Mouse (Mus musculus) adrenal gland (tissue): ENCODE data around the gene Ip6k2.

Experiments
- intact Hi-C: fragments of 180-260 bp; cut with DNase I; formaldehyde crosslinking; loops from one replicate; pipeline ENCODE4 v1.15.1; 2025

Gene Ip6k2

DNA sequence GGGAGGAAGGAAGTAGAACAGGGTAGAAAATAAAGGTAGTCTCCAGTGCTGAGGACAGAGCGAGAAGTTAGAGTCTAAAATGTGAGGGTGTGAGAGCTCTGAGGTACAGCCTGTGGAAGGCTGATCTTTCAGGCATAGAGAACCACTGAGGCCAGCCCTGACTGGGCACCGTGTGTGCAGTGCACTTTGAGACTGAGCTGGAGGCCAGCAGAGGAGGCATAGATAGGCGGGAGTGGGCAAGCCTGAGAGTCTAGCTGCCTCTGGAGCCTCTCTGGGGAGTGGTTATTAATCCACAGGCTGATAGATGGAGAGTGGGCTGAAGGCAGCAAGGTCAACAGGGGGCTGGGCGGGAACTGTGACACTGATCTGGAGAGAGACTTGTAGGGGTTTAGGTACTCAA lies 1.7 kb upstream of the Ip6k2 start:
- intact Hi-C loops = no loop called here

DNA sequence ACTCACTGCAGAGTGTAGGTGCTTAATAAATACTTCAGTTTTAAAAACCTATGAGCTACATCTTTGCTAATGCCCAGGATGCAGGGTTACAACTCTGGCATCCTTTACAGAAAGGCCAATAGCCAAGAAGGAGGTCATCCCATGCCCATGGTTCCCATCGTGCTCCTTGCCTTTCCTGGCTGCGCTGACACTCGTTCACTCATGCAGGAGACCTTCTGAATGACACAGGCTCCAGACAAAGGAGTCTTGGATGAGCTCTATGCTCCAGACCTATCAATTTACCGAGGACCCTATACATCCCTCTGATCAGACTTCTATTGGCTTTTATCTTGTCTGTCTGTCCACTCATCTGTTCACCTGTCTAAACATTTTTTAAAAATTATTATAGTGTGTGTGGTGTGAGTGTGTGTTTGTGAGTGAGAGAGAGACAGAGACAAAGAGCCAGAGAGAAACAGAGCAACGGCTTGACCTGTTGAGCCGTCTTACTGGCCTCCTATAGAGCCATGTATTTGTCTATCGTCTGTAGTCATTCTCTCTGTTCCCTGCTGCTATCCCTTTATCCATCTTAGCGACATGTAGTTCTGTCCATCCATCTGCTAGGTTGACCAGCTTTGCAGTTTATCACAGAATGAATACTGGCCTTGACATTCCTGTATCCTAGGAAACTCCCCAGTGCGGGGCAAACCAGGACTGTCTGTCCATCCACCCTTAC lies 604 bp upstream of the Ip6k2 start:
- intact Hi-C loops = no loop called here

DNA sequence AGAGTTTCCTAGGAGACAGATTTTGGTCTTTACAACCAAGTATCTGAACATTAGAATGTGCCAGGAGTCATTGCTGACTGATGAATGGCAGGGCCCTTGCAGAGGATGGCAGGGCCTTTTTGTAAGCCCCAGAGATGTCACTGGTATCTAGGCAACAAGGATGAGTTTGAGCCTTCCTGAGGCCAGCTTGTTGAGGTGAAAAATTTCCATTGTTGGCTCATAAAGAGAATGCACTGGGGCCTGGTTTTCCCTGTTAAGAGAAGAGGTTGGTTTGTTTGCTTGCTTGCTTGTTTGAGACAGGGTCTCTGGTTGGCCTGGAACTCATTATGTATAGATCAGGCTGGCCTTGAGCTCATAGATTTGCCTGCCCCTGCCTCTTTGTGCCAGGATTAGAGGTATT lies 1.8 kb downstream of the Ip6k2 start:
- intact Hi-C loops = no loop called here

DNA sequence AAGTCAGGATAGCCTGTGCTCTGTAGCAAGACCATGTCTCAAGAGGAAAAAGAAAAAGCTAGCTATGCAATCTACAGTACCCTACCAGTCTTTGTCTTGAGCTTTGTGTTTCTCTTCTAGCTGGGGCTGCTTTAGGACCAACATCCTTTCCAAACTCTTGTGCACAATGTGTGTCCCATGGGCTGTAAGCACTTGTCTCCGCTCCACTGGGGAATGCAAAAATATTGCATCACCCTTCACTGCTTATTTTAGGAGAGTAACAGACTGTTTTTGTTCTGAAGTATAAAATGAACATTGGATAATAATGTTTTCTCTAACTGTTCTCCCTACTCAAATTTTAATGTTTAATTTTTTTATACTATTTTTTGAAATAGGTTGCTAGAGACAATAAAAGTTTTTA lies 2.9 kb downstream of the Ip6k2 start:
- intact Hi-C loops = no loop called here

DNA sequence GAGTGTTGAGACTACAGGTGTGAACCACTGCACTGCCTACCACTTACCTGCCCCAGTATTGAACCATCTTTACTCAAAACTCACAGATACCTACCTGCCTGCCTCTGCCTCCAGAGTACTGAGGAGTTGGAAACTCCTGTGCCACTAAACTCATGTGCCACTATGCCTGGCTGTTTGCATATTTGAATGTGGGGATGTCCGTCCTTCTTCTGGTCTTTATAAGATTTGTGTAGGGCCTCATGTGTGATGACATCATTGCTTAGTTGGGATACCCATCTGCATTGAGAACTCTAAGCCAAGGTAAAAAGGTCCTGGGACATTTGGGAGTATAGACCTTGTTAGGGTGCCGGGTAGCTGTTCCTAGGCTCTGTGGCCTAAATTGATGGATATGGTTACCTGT lies 3.5 kb downstream of the Ip6k2 start:
- intact Hi-C loops = no loop called here

DNA sequence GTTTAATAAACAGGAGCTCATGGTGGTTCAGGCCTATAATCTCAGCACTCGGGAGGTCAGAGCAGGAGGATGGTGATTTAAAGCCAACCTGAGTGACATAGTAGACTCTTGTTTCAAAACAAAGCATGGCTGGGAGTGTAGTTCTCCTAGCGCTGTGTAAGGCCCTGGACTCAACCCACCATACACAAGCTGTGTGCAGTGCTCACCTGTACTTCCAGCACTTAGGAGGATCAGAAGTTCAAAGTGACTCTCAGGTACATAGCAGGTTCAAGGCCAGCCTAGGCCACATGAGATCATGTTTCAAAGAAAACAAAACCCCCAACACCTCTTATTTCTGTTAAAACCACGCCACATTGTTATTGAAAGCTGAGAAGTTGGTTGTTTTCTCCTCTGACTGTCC lies 5.1 kb downstream of the Ip6k2 start:
- intact Hi-C loops = no loop called here

DNA sequence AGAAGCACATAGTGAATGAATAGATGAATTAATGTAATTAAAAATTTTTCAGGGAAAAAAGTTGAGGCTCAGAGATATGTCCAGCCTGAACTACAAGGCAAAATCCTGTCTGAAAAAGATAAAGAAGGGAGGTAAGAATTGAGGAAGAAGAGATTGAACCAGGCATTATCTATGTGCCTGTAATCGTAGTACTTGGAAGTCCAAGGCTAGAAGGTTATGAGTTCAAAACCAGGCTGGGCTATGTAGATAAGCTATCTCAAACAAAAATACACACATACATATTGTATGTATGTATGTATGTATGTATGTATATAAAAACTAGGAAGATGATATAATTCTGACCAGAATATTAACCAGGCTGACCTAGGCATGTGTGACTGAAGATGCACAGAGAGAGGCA lies 8.7 kb downstream of the Ip6k2 start:
- intact Hi-C loops = no loop called here

DNA sequence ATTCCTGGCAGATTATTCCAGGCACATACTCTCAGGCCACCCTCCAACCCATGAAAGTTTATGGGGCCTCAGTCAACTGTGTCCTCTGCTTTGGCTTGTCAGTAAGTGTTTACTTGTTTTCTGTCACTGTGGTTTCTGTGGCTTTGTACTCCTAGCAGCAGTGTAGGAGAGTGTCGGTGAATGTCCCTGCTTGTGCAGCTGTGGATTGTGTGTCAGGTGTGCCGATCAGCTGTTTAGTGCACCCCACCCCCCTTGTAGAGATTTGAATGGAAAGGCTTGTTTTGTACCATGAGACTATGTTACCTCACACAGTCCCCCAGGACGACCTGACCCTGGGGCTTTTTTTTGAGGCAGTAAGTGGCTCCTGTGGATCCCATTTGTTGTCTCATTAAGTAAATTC lies 9.1 kb downstream of the Ip6k2 start:
- intact Hi-C loops = no loop called here

DNA sequence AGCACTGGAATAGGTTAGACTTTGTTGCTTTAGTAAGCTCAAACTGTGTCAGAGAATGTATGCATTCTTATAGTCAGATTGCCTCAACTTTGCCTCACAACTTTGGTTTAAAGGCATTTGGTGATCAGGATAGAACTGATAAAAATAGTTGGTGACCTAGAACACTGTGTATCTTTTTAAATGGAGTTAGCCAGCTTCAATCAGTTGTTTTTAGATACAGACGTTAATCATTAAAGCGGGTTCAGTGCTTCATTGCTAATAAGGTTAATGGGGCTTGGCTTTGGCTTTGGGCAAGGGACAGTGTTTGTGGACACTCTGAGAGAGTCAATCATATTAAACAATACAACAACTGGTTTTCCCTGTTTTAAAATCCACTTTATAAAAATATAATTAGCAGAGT lies 11.7 kb downstream of the Ip6k2 start:
- intact Hi-C loops = no loop called here

DNA sequence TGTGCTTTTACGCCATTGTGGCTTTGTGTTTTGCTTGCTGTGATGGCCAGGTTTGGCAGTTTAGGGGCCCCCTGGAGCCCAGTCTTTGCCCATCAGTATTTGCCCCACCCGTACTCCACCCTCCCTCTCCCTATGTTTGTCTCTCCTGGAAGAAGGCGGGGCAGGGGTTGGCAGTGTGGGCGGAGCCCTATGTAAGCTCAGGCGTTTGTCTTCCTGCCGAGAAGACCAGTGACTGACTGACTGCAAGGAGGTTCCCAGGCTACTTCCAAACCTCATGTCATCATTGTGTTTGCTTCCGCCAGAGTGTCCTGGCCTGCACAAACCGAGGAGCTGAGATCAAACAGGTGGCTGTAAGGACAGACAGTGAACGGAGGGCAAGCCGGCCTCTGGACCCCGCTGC lies 12.2 kb downstream of the Ip6k2 start:
- intact Hi-C loops = no loop called here

DNA sequence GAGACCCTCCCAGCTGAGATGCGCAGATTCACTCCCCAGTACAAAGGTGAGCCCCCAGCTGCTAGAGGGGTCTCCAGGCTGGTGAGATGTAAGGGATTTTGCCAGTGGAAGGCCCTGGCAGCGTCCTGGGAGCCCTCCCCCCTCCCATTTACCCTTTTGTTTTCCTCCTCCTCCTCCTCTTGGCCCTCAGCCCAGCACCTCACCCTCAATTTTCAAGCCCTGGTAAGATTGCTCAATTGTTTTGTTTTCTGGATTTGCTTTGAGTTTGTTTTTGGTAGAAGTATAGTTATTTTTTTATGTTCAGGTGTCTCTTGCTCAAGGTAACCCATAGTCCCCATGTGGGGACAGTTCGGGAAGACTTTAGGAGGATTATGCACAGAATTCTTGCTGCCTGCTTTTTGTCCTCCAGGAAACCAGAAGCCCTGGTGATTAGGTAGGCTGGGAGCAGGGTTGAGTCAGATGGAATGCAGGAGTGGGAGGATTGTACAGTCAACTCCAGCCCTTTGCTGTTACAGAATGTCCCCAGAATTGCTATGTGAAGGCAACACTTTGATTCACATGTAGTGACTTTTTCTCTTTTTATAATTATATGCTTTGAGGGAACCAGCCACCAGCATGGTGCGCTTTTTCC lies 12.9 kb downstream of the Ip6k2 start:
- intact Hi-C loops = no loop called here

DNA sequence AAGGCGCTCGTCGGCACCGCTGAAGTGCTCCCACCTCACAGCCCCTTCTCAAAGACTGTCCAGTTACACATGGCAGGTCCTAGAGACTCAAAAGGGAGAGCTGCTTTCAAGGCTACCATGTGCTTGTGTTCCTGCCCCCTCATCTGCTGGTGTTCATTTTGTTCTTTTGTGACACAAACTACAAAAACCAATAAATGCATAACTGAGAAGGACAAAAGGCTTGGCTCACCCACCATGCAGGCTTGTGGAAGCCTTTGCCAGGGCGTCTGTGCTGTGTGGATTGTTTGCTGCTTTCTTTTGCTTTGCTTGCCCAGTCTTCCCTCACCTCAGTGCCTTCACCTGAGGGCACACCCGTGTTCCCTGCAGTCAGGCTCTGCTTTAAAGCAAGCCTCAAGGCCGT lies 13.9 kb downstream of the Ip6k2 start:
- intact Hi-C loops = no loop called here

DNA sequence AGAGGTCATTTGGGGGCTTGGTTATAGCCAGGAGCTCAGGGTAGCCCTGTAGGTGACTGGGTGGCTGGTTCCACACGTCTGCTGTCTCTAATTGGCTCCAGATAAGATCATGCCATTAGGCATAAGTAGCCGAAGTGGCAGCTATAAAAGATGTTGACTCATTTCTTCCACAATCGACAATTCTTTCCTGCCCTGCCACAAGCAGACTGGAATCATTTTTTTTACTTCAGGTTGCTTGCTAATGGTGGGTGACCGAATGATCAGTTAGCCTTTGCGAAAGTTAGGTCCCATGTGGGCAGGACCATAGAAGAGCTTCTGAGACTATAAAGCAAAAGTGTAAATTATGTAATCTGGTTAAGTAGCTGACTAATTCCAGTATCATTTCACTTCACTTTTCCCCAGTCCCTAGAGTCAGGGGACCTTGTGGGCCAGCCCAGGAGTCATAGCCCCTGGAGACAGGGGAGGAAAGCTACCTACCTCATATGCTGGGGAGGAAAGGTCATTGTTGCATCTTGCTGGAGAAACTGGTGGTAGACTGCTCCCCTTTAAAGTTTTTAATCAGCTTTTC lies 15.0 kb downstream of the Ip6k2 start:
- intact Hi-C loops = no loop called here

DNA sequence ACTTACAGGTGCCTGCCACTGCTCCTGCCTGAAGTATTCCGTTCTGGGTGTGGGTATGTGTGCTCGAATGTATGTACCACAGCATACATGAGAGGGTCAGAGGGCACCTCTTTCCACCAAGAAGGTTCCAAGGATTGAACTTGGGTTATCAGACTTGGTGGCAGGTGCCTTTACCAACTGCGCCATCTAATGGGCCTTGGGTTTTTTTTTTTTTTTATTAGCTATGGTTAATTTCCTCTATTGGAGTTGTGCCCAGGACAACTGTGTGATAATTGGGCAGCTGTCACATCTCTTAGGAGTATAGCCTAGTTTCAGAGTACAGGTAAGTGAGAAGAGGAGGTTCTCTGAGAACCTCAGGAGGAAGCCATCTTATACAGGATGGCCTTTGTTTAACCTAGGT lies 16.0 kb downstream of the Ip6k2 start:
- intact Hi-C loops = no loop called here

DNA sequence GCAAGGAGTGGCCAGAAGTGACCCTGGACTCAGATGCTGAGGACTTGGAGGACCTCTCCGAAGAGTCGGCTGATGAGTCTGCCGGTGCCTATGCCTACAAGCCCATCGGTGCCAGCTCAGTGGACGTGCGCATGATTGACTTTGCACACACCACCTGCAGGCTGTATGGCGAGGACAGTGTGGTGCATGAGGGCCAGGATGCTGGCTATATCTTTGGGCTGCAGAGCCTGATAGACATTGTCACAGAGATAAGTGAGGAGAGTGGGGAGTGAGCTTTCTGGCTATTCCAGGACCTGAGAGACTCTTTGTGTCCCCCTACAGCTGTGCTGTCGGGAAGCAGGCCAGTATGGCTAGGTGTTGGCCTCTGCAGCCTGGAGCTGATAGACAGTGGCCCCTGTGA lies 22.2 kb downstream of the Ip6k2 start:
- intact Hi-C loops = no loop called here

DNA sequence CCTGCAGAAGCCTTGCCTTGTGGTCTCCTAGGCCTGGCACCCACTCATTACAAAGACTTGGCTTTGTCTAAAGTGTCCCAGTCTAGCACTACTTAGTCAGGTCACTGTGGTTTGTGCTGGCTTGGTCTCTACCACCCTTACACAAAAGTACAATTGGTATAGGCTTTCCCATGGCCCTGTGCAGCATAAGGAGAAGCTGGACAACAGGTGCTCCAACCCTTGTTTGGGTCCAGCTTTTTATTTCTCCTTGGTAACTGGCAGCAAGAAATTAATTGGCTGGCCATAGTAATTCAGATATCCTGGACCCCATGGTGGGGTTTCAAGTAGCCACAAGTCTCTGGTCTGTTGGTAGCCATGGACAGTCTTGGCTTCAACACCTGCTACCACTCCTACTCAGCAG lies 22.8 kb downstream of the Ip6k2 start:
- intact Hi-C loops = no loop called here

DNA sequence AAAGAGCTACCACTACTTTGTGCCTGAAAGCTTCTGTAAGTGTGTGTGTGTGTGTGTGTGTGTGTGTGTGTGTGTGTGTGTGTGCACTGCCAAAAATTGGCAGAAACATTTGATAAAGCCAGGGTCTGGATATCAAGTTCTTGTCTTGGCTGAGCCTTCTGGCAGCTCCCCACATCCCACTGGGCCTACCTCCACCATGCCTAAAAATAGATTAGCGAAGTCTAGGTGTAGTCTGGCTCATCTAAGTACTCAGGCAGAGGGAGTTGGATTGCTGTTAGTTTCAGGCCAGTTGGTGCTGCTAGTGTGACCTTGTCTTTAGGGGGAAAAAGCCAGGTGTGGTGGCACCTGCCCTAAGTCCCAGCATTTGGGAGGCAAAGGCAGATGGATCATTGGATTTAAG lies 23.2 kb downstream of the Ip6k2 start:
- intact Hi-C loops = no loop called here

DNA sequence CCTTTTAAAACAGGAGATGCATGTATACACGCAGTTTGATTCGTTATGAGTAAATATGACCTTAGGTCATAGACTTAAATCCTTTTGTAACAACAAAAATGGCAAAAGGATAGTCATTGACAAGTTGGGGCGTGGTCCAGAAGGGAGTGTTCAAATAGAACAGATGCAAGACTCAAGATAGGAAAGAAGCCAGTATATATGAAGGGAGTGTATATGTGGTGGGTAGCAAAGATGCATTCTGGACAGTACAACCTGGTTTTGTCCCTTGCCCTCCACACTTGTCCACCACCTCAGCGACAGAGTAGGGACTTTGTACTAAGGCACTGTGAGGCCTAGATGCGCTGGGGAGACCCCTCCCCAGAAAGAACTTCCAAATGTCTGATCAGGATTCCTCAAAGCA lies 24.1 kb downstream of the Ip6k2 start:
- intact Hi-C loops = no loop called here

DNA sequence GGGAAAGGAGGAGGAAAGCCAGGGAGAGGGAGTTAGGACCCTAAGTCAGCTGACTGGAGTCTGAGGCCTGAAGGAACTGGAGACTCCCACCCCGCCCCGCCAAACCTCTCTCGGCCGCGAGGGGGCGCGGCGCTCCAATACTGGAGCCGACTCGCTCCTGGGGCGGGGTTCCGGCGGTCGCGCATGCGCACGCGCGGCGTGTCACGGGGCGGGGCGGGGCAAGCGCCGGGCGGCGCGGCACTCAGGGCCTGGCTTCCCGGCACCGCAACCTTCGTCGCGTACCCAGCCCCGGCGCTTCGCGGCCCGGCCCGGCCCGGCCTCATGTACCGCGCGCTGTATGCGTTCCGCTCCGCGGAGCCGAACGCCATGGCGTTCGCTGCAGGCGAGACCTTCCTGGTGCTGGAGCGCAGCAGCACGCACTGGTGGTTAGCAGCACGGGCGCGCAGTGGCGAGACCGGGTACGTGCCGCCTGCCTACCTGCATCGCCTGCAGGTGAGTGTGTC lies 24.6 kb downstream of the Ip6k2 start, which contains the start of gene Nckipsd:
Gene Nckipsd (plus strand): TSS at position 206 of the 503 bp plus-strand sequence.
- intact Hi-C loops = no loop called here

DNA sequence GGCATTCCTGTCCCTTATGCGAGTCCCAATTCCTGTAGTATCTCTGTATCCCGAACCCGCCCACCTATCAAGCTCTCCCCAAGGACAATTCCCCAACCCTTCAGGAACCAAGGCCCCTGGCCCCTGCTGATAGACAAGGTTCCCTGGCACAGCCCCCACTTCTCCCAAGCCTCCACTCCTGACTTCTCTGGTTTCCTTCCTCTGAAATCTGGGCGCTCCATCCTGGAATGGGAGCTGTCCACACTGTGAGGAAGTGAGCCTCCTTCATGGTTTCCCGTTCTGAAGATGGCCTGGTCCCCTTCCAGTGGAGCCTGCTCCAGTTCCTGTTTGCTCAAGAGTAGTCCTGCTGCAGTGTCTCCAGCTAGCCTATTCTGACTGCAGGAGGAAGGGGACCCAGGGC lies 25.6 kb downstream of the Ip6k2 start:
- intact Hi-C loops = no loop called here

DNA sequence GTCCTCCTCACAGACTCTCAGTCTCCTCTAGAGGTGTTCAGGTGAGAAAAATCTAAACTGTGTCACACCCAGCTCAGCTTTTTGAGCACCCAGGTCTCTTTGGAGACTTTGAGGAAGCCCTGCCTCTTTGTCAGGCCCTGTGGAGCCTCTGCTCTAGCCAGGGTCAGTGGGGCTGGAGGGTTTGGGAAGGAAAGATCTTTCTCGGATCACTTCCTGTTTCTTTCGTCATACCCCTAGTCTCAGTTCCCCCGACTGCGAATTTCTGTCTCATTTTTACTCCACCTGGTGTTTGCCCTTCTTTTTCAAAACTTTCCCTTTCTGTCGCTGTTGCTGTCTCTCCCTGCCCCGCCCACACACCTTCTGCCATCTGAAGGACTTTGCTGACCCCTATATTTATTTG lies 26.1 kb downstream of the Ip6k2 start:
- intact Hi-C loops = no loop called here

DNA sequence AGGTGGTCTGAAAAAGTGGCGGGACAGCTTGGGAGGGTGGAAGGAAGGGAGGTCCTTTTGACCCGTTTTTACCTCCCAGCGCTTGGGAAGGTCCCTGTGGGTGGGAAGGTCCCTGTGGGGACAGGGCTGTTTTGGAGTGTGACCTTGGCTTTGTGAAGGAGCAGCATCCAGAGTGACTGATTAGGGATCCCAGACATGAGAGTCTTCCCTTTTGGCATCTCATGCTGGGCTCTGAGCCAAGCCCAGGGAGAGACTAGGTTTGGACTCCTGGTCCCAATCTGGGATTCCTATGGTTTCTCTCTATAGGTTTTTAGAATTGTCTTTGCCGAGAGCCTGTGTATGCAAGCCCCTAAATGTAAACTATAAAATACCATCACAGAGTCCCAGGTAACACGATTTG lies 26.9 kb downstream of the Ip6k2 start:
- intact Hi-C loops = no loop called here

DNA sequence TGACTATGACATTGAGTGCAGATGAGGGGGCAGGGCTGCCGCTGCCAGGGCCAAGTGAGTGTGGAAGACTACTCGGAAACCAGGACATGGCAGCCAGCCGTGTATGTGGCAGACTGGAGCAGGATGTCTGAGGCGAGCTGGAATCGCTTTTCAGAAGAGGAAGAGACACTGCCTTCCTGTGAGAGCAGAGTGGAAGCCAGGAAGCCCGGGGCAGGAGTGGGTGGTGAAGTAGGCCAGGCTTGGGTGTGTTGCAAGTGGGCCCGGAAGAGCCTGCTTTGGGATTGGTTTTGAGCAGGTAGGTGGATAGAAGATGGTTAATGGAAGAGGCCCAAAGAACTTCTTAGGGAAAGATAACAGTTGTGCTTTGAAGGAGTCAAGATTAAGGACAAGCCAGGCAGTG lies 32.0 kb downstream of the Ip6k2 start:
- intact Hi-C loops = loop anchor here (5.0 kb wide), 1 partner anchor 58 kb away; no protein-coding TSS in a partner anchor
